Mouse (Mus musculus) CH12.LX (cell line): Measurements from ENCODE around the gene Syncrip.

Experiments
- CTCF ChIP-seq, 2 experiments: IDR thresholded peaks in 1 of 2; conservative IDR thresholded peaks in 1 of 2; 2 replicates each; pipeline ENCODE4 v1.5.1; 2011 to 2012; ENCODE audit warnings: low read depth in 2 of 2, low read length in 2 of 2, improper control_type of control experiment in 1 of 2, inconsistent platforms in 1 of 2, mild to moderate bottlenecking in 1 of 2, moderate library complexity in 1 of 2
- POLR2A ChIP-seq: IDR thresholded peaks from 2 replicates; pipeline ENCODE4 v1.6.1; 2011; ENCODE audit warnings: low read depth, mild to moderate bottlenecking, improper control_type of control experiment, low read length

DNA sequence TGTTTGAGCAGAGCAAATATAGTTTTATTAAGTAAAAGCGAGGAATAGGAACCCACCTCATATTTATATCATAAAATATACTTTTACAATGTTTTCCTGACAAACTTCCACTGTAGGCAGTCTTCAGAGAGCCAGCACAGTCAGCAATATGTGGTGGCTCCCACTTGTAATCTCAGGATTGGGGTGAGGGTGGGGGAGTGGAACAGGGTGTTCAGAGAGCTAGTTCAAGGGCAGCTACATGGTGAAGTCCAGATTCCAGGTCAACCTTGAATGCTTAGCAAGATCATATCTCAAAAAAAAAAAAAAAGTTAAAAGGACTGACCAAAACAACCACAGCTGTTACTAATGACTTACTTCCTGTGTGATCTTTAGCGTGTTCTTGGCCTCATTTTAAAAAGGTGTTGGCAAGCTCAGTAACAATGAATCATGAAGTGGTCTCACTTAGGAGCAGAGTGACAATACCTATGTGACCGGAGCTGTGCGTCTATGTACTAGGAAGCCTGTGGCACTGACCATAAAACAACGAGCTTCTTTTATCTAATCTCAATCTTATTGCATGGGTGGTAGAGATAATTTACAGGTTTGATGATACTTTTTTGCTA, 47.7 kb upstream of the Syncrip start:
- no peak for TF ChIP-seq CTCF (conservative IDR thresholded peaks at IDR 0.05 in 1 of 2, IDR thresholded peaks at IDR 0.05 in 1 of 2; ENCODE audit: low read depth in 2 of 2, low read length in 2 of 2)
- no peak for TF ChIP-seq POLR2A
